Mouse (Mus musculus) liver, embryonic 14.5 days (tissue): ENCODE results near the gene Dcx. TPM values are rescaled to one million over a fixed set of nuclear protein-coding genes. Genes with fewer than 3 reads are reported as not detected.

Source experiments
- ATAC-seq: fragments of 200-750 bp; cut with Nextera tagmentation; 2 replicates; pipeline ENCODE4 v1.8.0; 2017; ENCODE audit warnings: moderate number of reproducible peaks, mild to moderate bottlenecking, moderate library complexity; ENCODE audit not compliant: insufficient read depth
- DNase-seq, 3 experiments: peaks; one replicate each; pipeline ENCODE4 v3.0.0-alpha.2; 2012 to 2013; ENCODE audit warnings: low read depth in 3 of 3, low spot score in 3 of 3
- H3K27ac ChIP-seq: fragments of 300-500 bp; sonication (generic); 2 replicates; pipeline ENCODE4 v1.5.1; 2014; ENCODE audit warnings: moderate library complexity, mild to moderate bottlenecking, control low read depth, inconsistent platforms
- H3K27me3 ChIP-seq: fragments of 300-500 bp; sonication (generic); 2 replicates; pipeline ENCODE4 v1.6.1; 2014; ENCODE audit warnings: mild to moderate bottlenecking, low read length, moderate library complexity; ENCODE audit not compliant: control insufficient read depth, insufficient read depth
- H3K36me3 ChIP-seq: fragments of 300-500 bp; sonication (generic); replicated peaks from 2 replicates; pipeline ENCODE4 v1.6.1; 2014; ENCODE audit warnings: low read depth; ENCODE audit not compliant: control insufficient read depth, insufficient read depth
- H3K4me1 ChIP-seq, 2 experiments: fragments of 200-500 bp in 1 of 2; fragments of 300-500 bp in 1 of 2; sonication (generic) in 1 of 2; replicated peaks; 2 replicates each; pipeline ENCODE4 v1.6.1; 2012 to 2014; ENCODE audit warnings: antibody characterized with exemption in 1 of 2, inconsistent platforms in 1 of 2, low read length in 1 of 2; ENCODE audit not compliant: control insufficient read depth in 2 of 2, insufficient read depth in 2 of 2
- H3K4me2 ChIP-seq: fragments of 300-500 bp; sonication (generic); 2 replicates; pipeline ENCODE4 v1.6.1; 2014; ENCODE audit warnings: low read depth, mild to moderate bottlenecking, control low read depth, moderate library complexity
- H3K4me3 ChIP-seq, 2 experiments: fragments of 200-500 bp in 1 of 2; fragments of 300-500 bp in 1 of 2; sonication (generic) in 1 of 2; 2 replicates each; pipeline ENCODE4 v1.5.1; 2012 to 2014; ENCODE audit warnings: low read depth in 2 of 2, low read length in 2 of 2, mild to moderate bottlenecking in 2 of 2, control low read depth in 1 of 2, inconsistent platforms in 1 of 2, moderate library complexity in 1 of 2; ENCODE audit not compliant: insufficient read depth in 1 of 2
- H3K9ac ChIP-seq: fragments of 300-500 bp; sonication (generic); replicated peaks from 2 replicates; pipeline ENCODE4 v1.6.1; 2014; ENCODE audit warnings: mild to moderate bottlenecking, control low read depth, moderate library complexity
- H3K9me3 ChIP-seq: fragments of 300-500 bp; sonication (generic); 2 replicates; pipeline ENCODE4 v1.6.1; 2016; ENCODE audit warnings: low read length, mixed read lengths; ENCODE audit not compliant: control insufficient read depth
- CTCF ChIP-seq: IDR thresholded peaks from 2 replicates; pipeline ENCODE4 v1.5.1; 2016; ENCODE audit warnings: antibody characterized with exemption, low read depth, control low read depth
- EP300 ChIP-seq: IDR thresholded peaks from 2 replicates; pipeline ENCODE4 v1.6.1; 2016; ENCODE audit warnings: antibody characterized with exemption, low read depth
- WGBS: fragments of 180-500 bp; shearing (Covaris S2); extraction: QIAGEN DNeasy Blood & Tissue Kit; methylation state at CpG from one replicate; pipeline ENCODE4 v1.1.7; 2014; ENCODE audit not compliant: insufficient replicate concordance; 5-methylcytosine and 5-hydroxymethylcytosine counted together
- polyA plus RNA-seq, 2 experiments: library from polyadenylated mRNA; depleted of rRNA in 1 of 2; stranded (reverse) in 1 of 2; unstranded in 1 of 2; fragments of >200 nt; fragmentation: Nextera tagmentation in 1 of 2; extraction: Ambion mirVana in 1 of 2; gene quantifications; 2 replicates each; pipeline versions ENCODE4 v1.2.1 to v1.2.3; 2012 to 2014

The Dcx gene
- polyA plus RNA-seq, 2 experiments: 0.03 to 0.04 TPM

DNA sequence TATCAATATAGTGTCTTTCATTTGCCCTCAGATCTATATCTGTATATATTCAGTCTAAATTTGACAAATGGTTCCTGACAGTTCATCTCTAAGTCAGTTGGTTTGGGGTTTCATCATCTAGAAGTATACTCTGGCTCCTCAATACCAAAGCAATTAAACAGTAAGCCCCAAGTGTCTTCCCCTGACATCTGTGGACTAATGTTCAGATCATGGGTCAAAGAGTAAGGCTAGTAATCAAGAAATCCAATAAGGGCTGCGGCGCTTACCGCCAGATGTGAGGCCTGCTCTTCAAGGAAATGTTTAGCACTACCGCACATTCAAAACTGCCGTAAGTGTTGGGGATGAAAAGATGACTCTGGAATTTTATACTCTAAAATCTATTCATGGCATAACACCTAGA is 36.2 kb downstream of the Dcx start:
- TF ChIP-seq EP300 (no peak), CTCF (no peak)
- Histone ChIP-seq H3K9me3 (no peaks in the 10 kb centered on the region), H3K27me3 (no peaks in the 10 kb centered on the region), H3K4me2 (no peak overlapping the region), H3K4me3 (no peak overlapping the region), H3K36me3 (no peaks in the 10 kb centered on the region), H3K27ac (no peak overlapping the region), H3K4me1 (no peaks in the 10 kb centered on the region), H3K9ac (no peak overlapping the region)
- 83% methylated on average over 5 of the region's 5 CpGs for WGBS
- ATAC-seq (no peak), DNase-seq (no peak)

DNA sequence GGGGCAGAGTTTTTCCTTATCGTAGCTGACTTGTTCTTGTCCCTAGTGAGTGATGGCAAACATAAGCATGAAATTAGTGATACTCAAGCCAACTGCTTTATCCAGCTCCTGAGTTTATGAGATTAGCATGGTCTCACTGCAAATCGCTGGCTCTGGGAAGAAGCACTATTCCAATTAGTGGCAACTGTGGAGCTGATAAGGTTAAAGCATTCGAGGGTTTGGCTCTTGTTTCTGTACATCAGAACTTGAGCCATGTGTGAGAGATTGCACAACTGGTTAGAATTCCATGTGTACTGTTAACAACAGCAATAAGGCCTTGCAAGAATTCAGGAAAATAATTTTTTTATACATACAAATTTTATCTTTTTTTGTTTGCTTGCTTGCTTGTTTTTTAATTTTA is 39.9 kb downstream of the Dcx start:
- Histone ChIP-seq H3K27me3 (no peaks in the 10 kb centered on the region), H3K9me3 (no peaks in the 10 kb centered on the region), H3K36me3 (no peaks in the 10 kb centered on the region), H3K27ac (no peak overlapping the region), H3K4me2 (no peak overlapping the region), H3K4me3 (no peak overlapping the region), H3K9ac (no peak overlapping the region), H3K4me1 (no peaks in the 10 kb centered on the region)
- no peak for TF ChIP-seq CTCF
- TF ChIP-seq EP300: no peak
- WGBS: 39% methylated on average over 3 of the region's 3 CpGs
- ATAC-seq (no peak), DNase-seq (no peak)

DNA sequence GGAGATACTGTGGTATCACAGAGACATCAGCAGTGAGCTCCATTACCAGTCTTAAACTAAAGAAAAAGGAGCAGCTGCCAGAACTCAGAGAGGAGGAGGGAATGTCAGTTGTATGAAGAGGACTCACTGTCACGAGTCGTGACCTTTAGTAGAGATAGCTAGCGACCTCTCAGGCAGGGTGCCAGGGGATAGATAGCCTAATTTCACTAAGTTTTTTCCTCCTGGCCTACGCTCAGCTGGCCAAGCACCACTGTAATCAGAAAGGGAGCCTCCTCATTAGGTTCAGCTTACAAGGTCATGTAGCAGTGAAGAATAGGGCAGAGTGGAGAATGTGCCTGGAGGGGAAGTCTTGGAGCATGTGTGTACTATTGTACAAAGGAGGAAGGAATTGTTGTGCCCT is 47.3 kb downstream of the Dcx start:
- Histone ChIP-seq H3K9ac (no peak overlapping the region), H3K27me3 (no peaks in the 10 kb centered on the region), H3K4me1 (no peaks in the 10 kb centered on the region), H3K4me3 (no peak overlapping the region), H3K4me2 (no peak overlapping the region), H3K36me3 (no peaks in the 10 kb centered on the region), H3K27ac (no peak overlapping the region), H3K9me3 (no peaks in the 10 kb centered on the region)
- TF ChIP-seq CTCF (no peak), EP300 (no peak)
- no peak for ATAC-seq
- no peak for DNase-seq
- whole genome bisulfite sequencing: 43% methylated on average over 4 of the region's 4 CpGs

DNA sequence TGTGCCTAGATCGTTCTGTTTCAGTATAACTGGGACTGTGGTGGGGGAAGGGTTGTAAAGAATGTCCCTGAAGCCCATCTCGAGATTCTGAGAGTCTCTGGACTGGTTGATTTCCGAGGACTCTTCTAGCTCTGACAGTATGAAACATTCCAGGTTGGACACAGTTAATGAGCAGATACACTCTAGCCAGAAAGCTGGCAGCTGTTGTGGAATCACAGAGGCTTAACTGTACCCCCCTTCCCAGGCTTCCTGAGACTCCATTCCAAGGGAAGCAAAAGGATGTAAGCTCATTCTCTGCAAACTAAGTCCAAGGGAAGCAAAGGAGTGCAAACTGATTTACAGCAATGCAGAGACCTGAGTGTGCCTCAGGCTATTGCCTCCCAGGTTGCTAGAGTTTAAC is 48.2 kb downstream of the Dcx start:
- no peak overlapping the region for H3K9ac ChIP-seq
- no peak overlapping the region for H3K27ac ChIP-seq
- H3K9me3 ChIP-seq: no peaks in the 10 kb centered on the region
- no peak for DNase-seq
- WGBS: 26% methylated on average over 3 of the region's 3 CpGs
- no peak for ATAC-seq
- no peak for TF ChIP-seq CTCF
- no peak for TF ChIP-seq EP300
- no peak overlapping the region for H3K4me3 ChIP-seq
- H3K4me1 ChIP-seq: no peaks in the 10 kb centered on the region
- H3K4me2 ChIP-seq: no peak overlapping the region
- H3K36me3 ChIP-seq: no peaks in the 10 kb centered on the region
- H3K27me3 ChIP-seq: no peaks in the 10 kb centered on the region

DNA sequence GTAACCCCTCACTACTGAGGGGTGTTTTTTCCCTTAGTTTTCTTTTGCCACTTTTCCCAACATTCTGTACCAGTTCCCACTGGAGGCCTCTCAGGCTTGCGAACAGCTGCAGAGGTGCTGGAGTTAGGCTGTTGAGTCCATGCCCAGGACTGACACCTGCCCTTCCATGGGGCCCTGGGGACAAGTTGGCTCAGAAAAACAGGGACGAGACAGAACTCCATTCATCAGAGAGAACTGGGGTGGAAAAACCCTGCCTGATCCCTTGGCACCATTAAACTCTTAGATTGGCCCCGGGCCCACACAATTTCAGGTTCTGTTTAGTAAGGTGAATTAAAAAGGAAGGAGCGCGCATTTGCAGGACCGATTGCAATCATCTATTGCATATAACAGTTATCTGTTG is 48.8 kb downstream of the Dcx start:
- 61% methylated on average over 6 of the region's 6 CpGs for WGBS
- DNase-seq (no peak), ATAC-seq (no peak)
- Histone ChIP-seq H3K36me3 (no peaks in the 10 kb centered on the region), H3K4me1 (no peaks in the 10 kb centered on the region), H3K4me3 (no peak overlapping the region), H3K9me3 (no peaks in the 10 kb centered on the region), H3K9ac (no peak overlapping the region), H3K27ac (no peak overlapping the region), H3K4me2 (no peak overlapping the region), H3K27me3 (no peaks in the 10 kb centered on the region)
- TF ChIP-seq EP300 (no peak), CTCF (no peak)
